Mouse (Mus musculus) neural tube, embryonic 14.5 days (tissue): ENCODE results near the gene Gramd1c. TPM values are rescaled to one million over a fixed set of nuclear protein-coding genes. Genes with fewer than 3 reads are reported as not detected.

Experiments
- ATAC-seq: fragments of 200-750 bp; cut with Nextera tagmentation; 2 replicates; pipeline ENCODE4 v1.8.0; 2017; ENCODE audit warnings: low read depth, mild to moderate bottlenecking, moderate TSS enrichment, moderate library complexity
- H3K27ac ChIP-seq: fragments of 300-500 bp; sonication (generic); 2 replicates; pipeline ENCODE4 v1.5.1; 2014; ENCODE audit warnings: low read depth, mild to moderate bottlenecking, control low read depth, low read length, moderate library complexity, mixed read lengths
- H3K27me3 ChIP-seq: fragments of 300-500 bp; sonication (generic); 2 replicates; pipeline ENCODE4 v1.6.1; 2014; ENCODE audit warnings: low read length; ENCODE audit not compliant: control insufficient read depth, insufficient read depth
- H3K36me3 ChIP-seq: fragments of 300-500 bp; sonication (generic); 2 replicates; pipeline ENCODE4 v1.6.1; 2014; ENCODE audit warnings: low read length, mixed read lengths; ENCODE audit not compliant: control insufficient read depth, insufficient read depth
- H3K4me1 ChIP-seq: fragments of 300-500 bp; sonication (generic); 2 replicates; pipeline ENCODE4 v1.6.1; 2014; ENCODE audit warnings: low read length; ENCODE audit not compliant: control insufficient read depth, insufficient read depth
- H3K4me2 ChIP-seq: fragments of 300-500 bp; sonication (generic); 2 replicates; pipeline ENCODE4 v1.6.1; 2014; ENCODE audit warnings: mild to moderate bottlenecking, low read depth, low read length, control low read depth
- H3K4me3 ChIP-seq: fragments of 300-500 bp; sonication (generic); 2 replicates; pipeline ENCODE4 v1.5.1; 2014; ENCODE audit warnings: low read depth, low read length, control low read depth, mixed read lengths
- H3K9ac ChIP-seq: fragments of 300-500 bp; sonication (generic); replicated peaks from 2 replicates; pipeline ENCODE4 v1.6.1; 2014; ENCODE audit warnings: low read depth, mild to moderate bottlenecking, control low read depth, low read length, mixed read lengths
- H3K9me3 ChIP-seq: fragments of 300-500 bp; sonication (generic); 2 replicates; pipeline ENCODE4 v1.6.1; 2016; ENCODE audit warnings: low read length; ENCODE audit not compliant: control insufficient read depth
- WGBS: fragments of 180-500 bp; shearing (Covaris S2); extraction: QIAGEN DNeasy Blood & Tissue Kit; methylation state at CpG from one replicate; pipeline ENCODE4 v1.1.7; 2014; 5-methylcytosine and 5-hydroxymethylcytosine counted together
- polyA plus RNA-seq: library from polyadenylated mRNA; unstranded; fragments of >200 nt; fragmentation: Nextera tagmentation; extraction: Ambion mirVana; gene quantifications from 2 replicates; pipeline ENCODE4 v1.2.1, GENCODE M21; 2014

Gramd1c gene
- polyA plus RNA-seq, 1 experiment from 2014 or later = 2.0 TPM

DNA sequence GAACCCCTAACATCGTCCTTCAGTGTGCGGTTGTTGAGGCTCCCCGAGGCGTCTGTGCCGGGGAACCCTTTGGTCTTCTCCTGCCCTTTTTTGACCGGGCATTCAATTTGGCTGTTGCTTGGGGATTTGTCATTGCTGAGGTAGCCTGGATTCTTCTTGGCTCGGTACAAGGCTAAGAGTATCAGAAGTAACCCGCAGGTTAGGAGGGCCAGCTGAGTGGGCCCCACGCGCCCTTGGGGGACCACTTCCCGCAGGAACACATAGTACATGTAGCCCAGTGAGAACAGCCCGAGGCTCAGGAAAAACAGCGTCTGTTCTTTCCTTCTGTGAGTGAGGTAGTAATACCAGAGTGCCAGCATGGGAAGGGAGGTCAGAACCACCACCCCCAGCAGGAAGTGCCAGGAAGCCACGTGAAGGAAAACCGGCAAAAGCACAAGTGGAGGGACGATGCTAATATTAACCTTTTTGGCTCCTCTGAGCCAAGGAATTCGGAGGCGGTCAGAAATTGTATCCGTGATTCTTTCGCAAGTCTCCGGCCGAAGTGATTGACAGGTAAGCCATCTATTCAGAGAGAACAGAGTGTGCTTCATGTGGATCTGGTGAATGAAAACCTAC is 89.4 kb downstream of the Gramd1c start:
- WGBS = 93% methylated on average over 22 of the region's 22 CpGs
- no peaks in the 10 kb centered on the region for H3K27me3 ChIP-seq
- no peak overlapping the region for H3K9ac ChIP-seq
- H3K4me3 ChIP-seq = no peak overlapping the region
- no peak overlapping the region for H3K27ac ChIP-seq
- H3K4me1 ChIP-seq = no peaks in the 10 kb centered on the region
- ATAC-seq = no peak
- H3K4me2 ChIP-seq = no peak overlapping the region
- no peaks in the 10 kb centered on the region for H3K36me3 ChIP-seq
- no peaks in the 10 kb centered on the region for H3K9me3 ChIP-seq

- H3K9ac ChIP-seq = no peak overlapping the region
- H3K27ac ChIP-seq = no peak overlapping the region
- 95% methylated on average over 11 of the region's 11 CpGs for WGBS
- no peak overlapping the region for H3K4me2 ChIP-seq
- ATAC-seq = no peak
- H3K36me3 ChIP-seq = no peaks in the 10 kb centered on the region
- no peaks in the 10 kb centered on the region for H3K9me3 ChIP-seq
- no peaks in the 10 kb centered on the region for H3K4me1 ChIP-seq
- no peak overlapping the region for H3K4me3 ChIP-seq
- H3K27me3 ChIP-seq = no peaks in the 10 kb centered on the region
These were observed 90.0 kb downstream of the Gramd1c start for GRCm38 (mm10) chr16:43973147-43973546.

- Histone ChIP-seq H3K36me3 (no peaks in the 10 kb centered on the region), H3K9me3 (no peaks in the 10 kb centered on the region), H3K4me1 (no peaks in the 10 kb centered on the region), H3K9ac (no peak overlapping the region), H3K4me3 (no peak overlapping the region), H3K27ac (no peak overlapping the region), H3K4me2 (no peak overlapping the region), H3K27me3 (no peaks in the 10 kb centered on the region)
- WGBS = 94% methylated on average over 2 of the region's 2 CpGs
- no peak for ATAC-seq
These were observed 90.8 kb downstream of the Gramd1c start for GRCm38 (mm10) chr16:43972391-43972790.

DNA sequence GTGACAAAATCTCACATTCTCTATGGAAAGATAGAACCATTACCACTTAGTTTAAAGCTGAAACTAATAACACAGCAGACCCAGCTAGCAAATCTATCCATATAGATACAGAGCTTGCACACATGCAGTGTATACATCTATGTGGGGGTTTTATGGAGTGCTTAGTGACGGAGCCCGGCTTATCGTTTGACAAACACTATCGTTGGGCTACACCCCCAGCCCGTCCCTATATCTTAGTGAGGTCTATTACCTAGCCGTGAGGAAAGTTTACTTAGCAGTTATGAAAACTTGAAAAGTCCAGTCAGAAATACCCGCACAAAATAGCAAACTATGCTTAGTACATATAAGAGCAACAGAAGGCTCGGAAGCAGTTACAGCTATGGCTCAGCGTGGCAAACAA is 91.4 kb downstream of the Gramd1c start:
- 96% methylated on average over 9 of the region's 9 CpGs for WGBS
- no peak overlapping the region for H3K4me2 ChIP-seq
- no peaks in the 10 kb centered on the region for H3K36me3 ChIP-seq
- H3K27ac ChIP-seq = no peak overlapping the region
- no peak overlapping the region for H3K4me3 ChIP-seq
- no peaks in the 10 kb centered on the region for H3K4me1 ChIP-seq
- no peaks in the 10 kb centered on the region for H3K9me3 ChIP-seq
- no peaks in the 10 kb centered on the region for H3K27me3 ChIP-seq
- no peak overlapping the region for H3K9ac ChIP-seq
- ATAC-seq = no peak

DNA sequence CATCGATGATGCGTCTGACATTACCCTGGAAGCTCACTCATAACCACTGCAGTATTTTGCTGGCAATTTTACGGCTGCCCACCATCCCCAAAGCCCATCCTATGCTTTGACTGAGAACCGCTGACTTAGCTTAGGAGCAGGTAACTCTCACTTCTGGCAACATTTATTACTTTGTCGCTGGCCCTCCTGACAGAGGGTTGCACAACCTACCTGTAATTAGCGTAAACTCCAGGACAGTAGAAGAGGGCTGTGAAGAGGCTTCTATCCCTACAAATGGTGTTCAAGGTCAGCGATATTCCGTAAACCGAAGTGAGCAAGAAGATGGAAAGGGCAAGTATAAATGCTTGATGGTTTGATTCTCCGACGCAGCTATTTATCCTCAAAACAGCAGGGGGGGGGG is 92.0 kb downstream of the Gramd1c start:
- no peaks in the 10 kb centered on the region for H3K36me3 ChIP-seq
- H3K4me3 ChIP-seq = no peak overlapping the region
- no peak overlapping the region for H3K4me2 ChIP-seq
- ATAC-seq = no peak
- no peak overlapping the region for H3K9ac ChIP-seq
- 93% methylated on average over 11 of the region's 11 CpGs for WGBS
- H3K27me3 ChIP-seq = no peaks in the 10 kb centered on the region
- no peaks in the 10 kb centered on the region for H3K4me1 ChIP-seq
- H3K9me3 ChIP-seq = no peaks in the 10 kb centered on the region
- no peak overlapping the region for H3K27ac ChIP-seq

DNA sequence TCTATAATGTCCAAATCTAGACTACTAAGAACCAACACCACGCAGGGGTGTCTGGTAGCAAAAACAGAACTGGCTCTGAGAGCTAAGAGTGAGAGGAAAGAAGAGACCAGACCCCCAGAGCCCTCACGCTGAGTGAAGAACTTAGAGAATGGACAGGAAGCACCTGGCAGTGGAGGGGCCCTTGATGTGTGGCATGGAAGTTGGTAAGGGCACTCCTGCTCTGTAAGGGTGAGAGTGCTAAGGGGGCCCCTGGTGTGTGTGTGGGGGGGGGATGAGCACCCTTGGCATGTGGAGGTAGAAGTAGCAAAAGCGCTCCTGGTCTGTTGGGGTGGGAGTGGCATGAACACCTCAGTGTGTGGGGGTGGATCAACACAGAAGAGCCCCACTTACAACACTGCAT is 92.7 kb downstream of the Gramd1c start:
- no peak overlapping the region for H3K9ac ChIP-seq
- H3K9me3 ChIP-seq = no peaks in the 10 kb centered on the region
- H3K27me3 ChIP-seq = no peaks in the 10 kb centered on the region
- H3K4me1 ChIP-seq = no peaks in the 10 kb centered on the region
- 95% methylated on average over 3 of the region's 3 CpGs for WGBS
- H3K36me3 ChIP-seq = no peaks in the 10 kb centered on the region
- no peak overlapping the region for H3K4me2 ChIP-seq
- no peak for ATAC-seq
- no peak overlapping the region for H3K27ac ChIP-seq
- no peak overlapping the region for H3K4me3 ChIP-seq

- Histone ChIP-seq H3K36me3 (no peaks in the 10 kb centered on the region), H3K27me3 (no peaks in the 10 kb centered on the region), H3K9ac (no peak overlapping the region), H3K4me2 (no peak overlapping the region), H3K4me3 (no peak overlapping the region), H3K4me1 (no peaks in the 10 kb centered on the region), H3K9me3 (no peaks in the 10 kb centered on the region), H3K27ac (no peak overlapping the region)
- WGBS = 72% methylated on average over 13 of the region's 13 CpGs
- ATAC-seq = peak; percentile 65; the same call in 1 of the 2 replicates
These were observed 97.3 kb downstream of the Gramd1c start for GRCm38 (mm10) chr16:43965781-43966389.

DNA sequence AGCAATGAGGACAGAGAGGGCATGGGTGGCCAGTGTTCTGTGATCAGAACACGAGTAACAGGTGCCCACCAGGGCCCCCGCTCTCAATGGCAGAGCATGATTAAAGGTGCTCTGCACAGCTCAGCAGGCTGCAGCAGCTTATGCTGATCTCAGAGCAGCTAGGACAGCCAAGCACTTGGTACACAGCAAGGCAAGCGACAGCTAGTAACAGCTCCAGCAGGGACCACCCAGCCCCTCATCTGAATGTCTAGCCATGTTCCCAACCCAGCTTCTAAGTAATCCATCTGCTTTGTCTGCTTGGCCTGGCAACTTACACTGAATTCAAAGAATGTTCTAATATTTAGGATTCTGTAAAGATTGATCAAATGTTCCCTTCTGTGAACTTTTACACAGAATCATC is 99.4 kb downstream of the Gramd1c start:
- no peak for ATAC-seq
- H3K4me3 ChIP-seq = no peak overlapping the region
- no peak overlapping the region for H3K9ac ChIP-seq
- H3K4me1 ChIP-seq = no peaks in the 10 kb centered on the region
- no peaks in the 10 kb centered on the region for H3K36me3 ChIP-seq
- H3K4me2 ChIP-seq = no peak overlapping the region
- H3K9me3 ChIP-seq = no peaks in the 10 kb centered on the region
- WGBS = 80% methylated on average over 3 of the region's 3 CpGs
- no peak overlapping the region for H3K27ac ChIP-seq
- no peaks in the 10 kb centered on the region for H3K27me3 ChIP-seq

- no peaks in the 10 kb centered on the region for H3K4me1 ChIP-seq
- H3K4me3 ChIP-seq = no peak overlapping the region
- 90% methylated on average over 9 of the region's 9 CpGs for WGBS
- no peak overlapping the region for H3K27ac ChIP-seq
- H3K4me2 ChIP-seq = no peak overlapping the region
- no peaks in the 10 kb centered on the region for H3K27me3 ChIP-seq
- H3K9me3 ChIP-seq = no peaks in the 10 kb centered on the region
- H3K9ac ChIP-seq = no peak overlapping the region
- ATAC-seq = no peak
- no peaks in the 10 kb centered on the region for H3K36me3 ChIP-seq
These were observed 99.9 kb downstream of the Gramd1c start for GRCm38 (mm10) chr16:43963291-43963690.
